Mouse (Mus musculus) gastrocnemius, postnatal 14 days (tissue): Measurements from ENCODE around the gene Ret. TPM values are rescaled to one million over a fixed set of nuclear protein-coding genes. Genes with fewer than 3 reads are reported as not detected.
A peak's percentile ranks its signal among the peaks of the same experiment; 100 is the strongest.

Source experiments
- DNase-seq: peaks from one replicate; pipeline ENCODE4 v3.0.0; 2021; ENCODE audit warnings: mixed read lengths
- intact Hi-C: fragments of 180-260 bp; cut with DNase I; formaldehyde crosslinking; loops from one replicate; pipeline ENCODE4 v1.15.1; 2025; ENCODE audit warnings: low total_unique reads
- total RNA-seq, 2 experiments: library from RNA; stranded (reverse); gene quantifications; 2 replicates each; pipeline ENCODE4 v1.2.3; 2021

Gene Ret
- total RNA-seq, 2 experiments from 2014 or later = 8.5 to 16.1 TPM

DNA sequence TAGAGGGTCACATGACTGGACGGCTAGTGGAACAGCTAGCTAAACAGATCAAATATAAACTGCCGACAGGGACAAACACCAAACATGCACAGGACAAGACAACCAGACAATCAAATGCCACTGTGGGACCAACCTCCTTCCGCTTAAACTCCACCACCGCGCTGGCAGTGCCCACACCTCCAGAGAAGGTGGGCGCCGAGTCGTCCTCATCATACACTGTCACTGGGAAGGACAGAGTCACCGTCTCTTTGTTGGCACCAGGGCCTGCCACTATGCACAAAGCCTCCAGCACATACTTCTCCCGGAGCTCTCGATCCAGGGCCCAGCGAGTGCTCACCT lies 17.5 kb downstream of the Ret start:
- DNase-seq = no peak
- intact Hi-C loops = loop anchor here (5.0 kb wide), 1 partner anchor 202 kb away; no protein-coding TSS in a partner anchor

DNA sequence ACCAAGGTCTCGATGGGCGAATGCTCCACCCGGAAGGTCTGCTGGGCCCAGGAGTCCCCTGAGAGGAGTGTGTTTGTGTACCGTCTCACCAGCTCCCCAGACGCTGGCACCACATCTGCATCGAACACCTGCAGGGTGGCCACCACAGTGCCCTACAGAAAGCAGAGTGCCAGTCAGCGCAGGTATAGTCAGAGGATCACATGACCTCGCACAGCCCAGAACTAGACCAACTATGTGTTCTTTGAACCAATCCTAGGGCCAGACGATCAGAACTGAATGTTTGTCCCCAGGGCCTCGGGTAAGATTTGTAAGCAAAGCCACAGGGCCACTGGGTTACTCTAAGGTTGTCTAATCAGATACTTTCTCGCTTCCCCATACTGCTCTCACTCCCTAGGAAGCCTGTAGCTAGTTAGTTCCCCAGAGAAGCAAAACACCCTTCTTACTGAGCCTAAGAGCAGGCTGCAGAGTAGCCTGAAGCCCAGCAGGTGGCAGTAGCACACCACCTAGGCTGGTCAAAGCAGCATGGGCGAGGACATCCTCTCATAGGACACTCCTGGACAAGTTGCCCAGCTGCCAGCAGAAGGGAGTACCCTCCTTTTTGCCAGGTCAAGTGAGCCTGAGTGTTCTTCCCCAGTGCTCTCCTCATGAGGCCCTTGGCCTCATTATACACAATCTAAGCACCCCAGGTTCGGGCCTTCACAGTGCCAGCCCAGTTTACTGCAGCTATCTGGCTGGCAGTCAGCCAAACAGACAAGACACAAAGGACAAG lies 18.0 kb downstream of the Ret start:
- peak; percentile 70 for DNase-seq
- intact Hi-C loops = loop anchor here (5.0 kb wide), 1 partner anchor 203 kb away; no protein-coding TSS in a partner anchor

- intact Hi-C loops = no loop called here
- DNase-seq = no peak
These were observed 23.6 kb downstream of the Ret start for GRCm38 (mm10) chr6:118173975-118174328.

DNA sequence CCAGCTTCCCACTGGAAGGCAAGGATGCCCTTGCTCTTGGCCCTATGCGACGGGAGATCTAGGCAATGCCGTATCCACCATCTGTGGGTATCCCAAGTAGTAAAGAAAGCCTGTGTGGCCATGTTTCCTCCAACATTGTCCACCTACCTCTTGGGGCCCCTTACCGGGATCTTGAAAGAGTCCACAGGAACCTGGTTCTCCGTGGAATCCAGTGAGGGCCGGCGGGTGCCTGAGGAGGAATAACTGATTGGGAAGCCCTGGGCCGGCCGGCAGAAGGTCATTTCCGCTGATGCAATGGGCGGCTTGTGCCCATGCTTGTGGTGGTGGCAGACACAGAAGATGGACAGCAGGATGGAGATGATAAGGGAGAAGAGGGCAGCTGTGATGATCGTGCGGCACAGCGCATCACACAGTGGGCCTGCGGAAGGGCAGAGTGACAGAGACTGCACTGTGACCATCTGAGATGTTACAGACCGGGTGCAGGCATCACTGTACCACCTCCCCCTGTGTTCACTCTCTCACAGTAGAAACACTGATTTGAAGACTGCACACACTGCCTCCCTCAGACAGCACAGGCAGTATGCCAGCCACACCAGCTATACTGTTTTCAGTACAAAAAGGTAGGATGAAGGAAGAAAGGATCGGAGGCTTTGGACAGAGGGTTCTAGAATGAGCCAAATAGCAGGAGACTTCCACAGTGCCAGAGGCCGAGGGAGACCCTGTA lies 24.1 kb downstream of the Ret start:
- no peak for DNase-seq
- intact Hi-C loops = no loop called here

GRCm38 (mm10) chr6:118171386-118171785 lies 26.1 kb downstream of the Ret start:
- intact Hi-C loops = no loop called here
- no peak for DNase-seq

- intact Hi-C loops = no loop called here
- DNase-seq = no peak
These were observed 29.4 kb downstream of the Ret start for GRCm38 (mm10) chr6:118168106-118168505.

DNA sequence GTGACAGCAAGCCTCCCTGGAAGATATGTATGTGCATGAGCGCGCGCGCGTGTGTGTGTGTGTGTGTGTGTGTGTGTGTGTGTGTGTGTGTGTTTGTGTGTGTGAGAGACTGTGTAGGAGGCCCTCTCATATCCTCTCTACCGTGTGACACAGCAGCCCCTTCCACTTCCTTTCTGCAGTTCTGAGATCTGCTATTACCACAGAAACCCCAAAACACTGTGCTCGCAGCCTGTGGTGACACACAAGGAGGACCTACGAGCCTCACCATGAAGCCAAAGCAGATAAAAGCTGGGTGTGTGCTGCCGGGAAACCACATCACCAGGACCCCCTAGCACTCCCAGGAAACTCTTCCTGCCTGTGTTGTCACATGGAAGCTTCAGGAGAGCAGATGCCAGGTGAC lies 30.5 kb downstream of the Ret start:
- DNase-seq = no peak
- intact Hi-C loops = no loop called here

GRCm38 (mm10) chr6:118165516-118165915 lies 32.0 kb downstream of the Ret start:
- intact Hi-C loops = no loop called here
- no peak for DNase-seq

- no peak for DNase-seq
- intact Hi-C loops = no loop called here
These were observed 32.8 kb downstream of the Ret start for GRCm38 (mm10) chr6:118164691-118165090.

DNA sequence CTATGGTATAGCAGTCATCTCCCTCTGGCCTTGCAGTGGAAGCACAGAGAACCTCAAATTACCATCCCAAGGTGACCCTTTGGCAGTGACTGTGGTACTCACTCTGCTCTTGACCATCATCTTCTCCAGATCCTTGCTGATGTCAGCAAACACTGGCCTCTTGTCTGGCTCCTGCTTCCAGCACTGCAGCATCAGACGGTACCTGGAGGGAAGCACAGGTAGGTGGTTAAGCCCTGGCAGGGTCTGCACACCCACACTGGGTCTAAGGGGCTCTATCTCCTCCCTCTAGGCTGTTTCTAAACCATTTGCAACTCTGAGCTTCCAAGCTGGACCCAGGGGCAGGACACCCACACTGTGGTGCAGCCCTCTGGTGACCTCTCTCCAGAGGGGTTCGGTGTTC lies 34.4 kb downstream of the Ret start:
- intact Hi-C loops = no loop called here
- DNase-seq = no peak

GRCm38 (mm10) chr6:118162457-118163082 lies 34.9 kb downstream of the Ret start:
- no peak for DNase-seq
- intact Hi-C loops = no loop called here

DNA sequence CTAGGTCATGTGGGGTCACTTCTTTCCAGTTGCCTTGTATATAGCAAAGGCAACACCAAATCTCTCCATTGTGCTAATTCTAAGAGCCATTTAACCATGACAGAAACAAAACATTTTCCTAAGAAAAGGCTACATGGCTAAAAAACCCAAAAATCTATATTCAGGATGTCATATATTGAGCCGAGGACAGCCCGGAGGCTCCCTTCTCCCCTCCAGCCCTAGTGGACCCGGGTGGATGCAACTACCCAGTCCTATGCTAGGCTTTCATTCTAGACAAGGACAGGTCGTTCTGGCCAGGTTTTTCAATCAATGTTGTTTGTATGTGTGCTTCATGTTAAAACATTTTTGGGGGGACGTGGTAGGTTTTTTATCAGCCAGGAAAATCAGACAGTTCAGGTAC lies 44.4 kb downstream of the Ret start:
- intact Hi-C loops = no loop called here

DNA sequence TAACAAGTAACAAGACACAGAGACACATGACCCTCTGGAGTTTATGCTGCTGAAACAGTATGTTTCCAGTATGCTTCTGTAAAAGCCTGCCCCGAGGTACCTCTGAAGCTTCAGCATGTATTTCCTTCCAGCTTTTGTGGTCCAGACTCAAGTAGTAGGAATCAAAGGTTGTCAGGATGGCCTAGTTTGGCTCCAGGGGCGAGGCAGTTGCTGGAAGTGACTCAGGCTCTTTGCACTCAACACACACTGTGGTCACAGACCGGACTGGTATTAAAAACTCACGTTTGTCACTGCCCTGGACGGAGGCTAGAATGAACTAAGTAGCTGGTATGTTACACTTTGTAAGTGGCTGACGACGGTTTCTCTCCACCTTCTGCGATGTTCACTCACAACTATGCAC lies 46.5 kb downstream of the Ret start:
- no peak for DNase-seq
- intact Hi-C loops = no loop called here

More for the DNA sequence above, 44.4 kb downstream of the Ret start:
- no peak for DNase-seq

GRCm38 (mm10) chr6:118150538-118150937 lies 47.0 kb downstream of the Ret start:
- intact Hi-C loops = no loop called here
- no peak for DNase-seq

DNA sequence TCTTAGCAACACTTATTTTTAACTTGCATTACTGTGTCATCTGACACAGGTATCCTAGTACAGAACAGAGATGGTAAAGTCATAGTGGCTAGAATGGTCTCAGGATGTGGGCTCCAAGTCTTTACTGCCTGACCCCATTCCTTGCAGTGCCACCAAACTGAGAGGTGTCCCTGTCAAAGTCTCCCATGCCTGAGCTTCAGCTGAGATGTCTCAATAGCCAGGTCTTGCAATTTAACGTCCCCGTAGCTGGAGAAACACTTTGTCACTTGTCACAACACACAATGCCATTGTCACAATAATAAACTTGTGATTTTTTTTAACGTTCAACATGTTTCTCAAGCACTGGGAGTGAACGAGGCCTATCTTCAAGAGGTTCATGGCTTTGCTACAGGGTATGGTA lies 47.4 kb downstream of the Ret start:
- no peak for DNase-seq
- intact Hi-C loops = no loop called here

- intact Hi-C loops = no loop called here
- DNase-seq = no peak
These were observed 56.6 kb downstream of the Ret start for GRCm38 (mm10) chr6:118140961-118141360.

GRCm38 (mm10) chr6:118138731-118139709 lies 58.5 kb downstream of the Ret start, which contains the start of gene Csgalnact2:
Csgalnact2 (minus strand) TSS chr6:118139140.
- intact Hi-C loops = no loop called here
- peak; percentile 94 for DNase-seq

- intact Hi-C loops = no loop called here
- DNase-seq = no peak
These were observed 60.4 kb downstream of the Ret start for GRCm38 (mm10) chr6:118137148-118137547.

DNA sequence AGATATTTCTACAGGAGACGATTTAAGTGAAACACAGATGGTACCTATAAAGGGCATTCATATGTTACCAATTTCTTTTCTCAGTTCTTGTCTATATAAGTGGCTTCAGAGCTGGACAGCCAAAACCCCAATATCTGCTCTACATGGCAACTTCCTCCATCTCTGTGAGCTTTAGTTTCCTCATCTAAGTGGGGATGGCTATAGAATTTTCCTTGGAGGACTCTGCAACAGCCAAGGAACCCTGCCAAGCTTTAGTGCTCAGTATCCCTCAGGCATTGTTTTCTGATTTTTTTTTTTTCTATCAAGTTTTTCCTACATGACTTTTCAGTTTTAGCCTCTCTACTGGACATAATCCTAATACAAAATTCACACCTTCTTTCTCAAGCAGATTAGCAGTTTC lies 63.1 kb downstream of the Ret start:
- no peak for DNase-seq
- intact Hi-C loops = no loop called here

GRCm38 (mm10) chr6:118130022-118130421 lies 67.5 kb downstream of the Ret start:
- intact Hi-C loops = no loop called here

More at GRCm38 (mm10) chr6:118130022-118130421, 67.5 kb downstream of the Ret start:
- no peak for DNase-seq
